Mouse (Mus musculus) forebrain, embryonic 12.5 days (tissue): ENCODE measurements around the gene Pvalb. TPM values are rescaled to one million over a fixed set of nuclear protein-coding genes. Genes with fewer than 3 reads are reported as not detected.

Experiments used
- ATAC-seq: fragments of 200-750 bp; cut with Nextera tagmentation; 2 replicates; pipeline ENCODE4 v1.8.0; 2017; ENCODE audit warnings: moderate TSS enrichment; ENCODE audit not compliant: low FRiP score
- H3K27ac ChIP-seq: fragments of 300-500 bp; sonication (generic); 2 replicates; pipeline ENCODE4 v1.5.1; 2016; ENCODE audit warnings: mild to moderate bottlenecking
- H3K27me3 ChIP-seq: fragments of 300-500 bp; sonication (generic); 2 replicates; pipeline ENCODE4 v1.6.1; 2016; ENCODE audit warnings: mild to moderate bottlenecking
- H3K36me3 ChIP-seq: fragments of 300-500 bp; sonication (generic); replicated peaks from 2 replicates; pipeline ENCODE4 v1.6.1; 2016; ENCODE audit warnings: mild to moderate bottlenecking
- H3K4me1 ChIP-seq: fragments of 300-500 bp; sonication (generic); 2 replicates; pipeline ENCODE4 v1.6.1; 2016
- H3K4me2 ChIP-seq: fragments of 300-500 bp; sonication (generic); 2 replicates; pipeline ENCODE4 v1.6.1; 2016; ENCODE audit warnings: mild to moderate bottlenecking, moderate library complexity
- H3K4me3 ChIP-seq: fragments of 300-500 bp; sonication (generic); replicated peaks from 2 replicates; pipeline ENCODE4 v1.5.1; 2016; ENCODE audit warnings: mild to moderate bottlenecking
- H3K9ac ChIP-seq: fragments of 300-500 bp; sonication (generic); 2 replicates; pipeline ENCODE4 v1.6.1; 2016; ENCODE audit warnings: mild to moderate bottlenecking
- H3K9me3 ChIP-seq: fragments of 300-500 bp; sonication (generic); 2 replicates; pipeline ENCODE4 v1.6.1; 2016
- WGBS: fragments of 180-500 bp; shearing (Covaris S2); methylation state at CpG from one replicate; pipeline ENCODE4 v1.1.7; 2016; 5-methylcytosine and 5-hydroxymethylcytosine counted together
- polyA plus RNA-seq: library from polyadenylated mRNA; unstranded; fragments of >200 nt; fragmentation: Nextera tagmentation; extraction: Ambion mirVana; gene quantifications from 2 replicates; pipeline ENCODE4 v1.2.1, GENCODE M21; 2016

The Pvalb gene
- not detected in 2 replicates for polyA plus RNA-seq

- ATAC-seq, result no peak
- Histone ChIP-seq H3K4me1 (peaks cover 10% of the 10 kb centered on the region), H3K27ac (no peak within 1 kb of the TSS), H3K4me3 (no peak within 1 kb of the TSS), H3K27me3 (peaks cover 56% of the 10 kb centered on the region), H3K4me2 (no peak within 1 kb of the TSS), H3K9me3 (no peaks in the 10 kb centered on the region), H3K36me3 (no peaks in the 10 kb centered on the region), H3K9ac (no peak within 1 kb of the TSS)
- WGBS, result 96% methylated on average over 7 of the region's 7 CpGs
These were observed at the start of gene Pvalb for GRCm38 (mm10) chr15:78206312-78206711. Gene Pvalb (minus strand): TSS chr15:78206400.

DNA sequence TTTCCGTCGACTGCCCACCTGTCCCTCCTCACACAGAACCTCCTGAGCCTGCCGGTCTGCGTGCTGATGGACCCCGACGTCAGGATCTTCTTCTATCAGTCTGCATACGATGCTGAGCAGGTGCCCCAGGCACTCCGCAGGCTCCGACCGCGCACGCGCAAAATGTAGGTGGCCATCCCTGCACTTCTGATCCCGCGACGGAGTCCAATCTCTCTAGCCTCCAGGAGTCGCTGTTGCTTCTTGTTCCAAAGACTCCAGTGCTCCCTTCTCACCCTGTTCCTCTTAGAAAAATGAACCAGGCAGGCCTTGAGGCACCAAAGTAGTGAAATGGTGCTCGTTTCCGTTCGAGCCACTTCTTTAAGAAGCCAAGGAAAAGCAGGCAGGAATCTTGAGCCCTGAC, 48.6 kb upstream of the Pvalb start:
- no peak overlapping the region for H3K9ac ChIP-seq
- no peaks in the 10 kb centered on the region for H3K9me3 ChIP-seq
- 0 out of 2 replicates have a peak overlapping the region, but pooled peaks have one; percentile 2 for H3K4me2 ChIP-seq
- peaks cover 20% of the 10 kb centered on the region; the same call in 1 of the 2 replicates for H3K27me3 ChIP-seq
- H3K36me3 ChIP-seq, result no peaks in the 10 kb centered on the region
- no peak overlapping the region for H3K4me3 ChIP-seq
- no peak overlapping the region for H3K27ac ChIP-seq
- no peaks in the 10 kb centered on the region for H3K4me1 ChIP-seq
- ATAC-seq, result no peak
- 24% methylated on average over 20 of the region's 20 CpGs for WGBS

- H3K27ac ChIP-seq, result no peak overlapping the region
- no peaks in the 10 kb centered on the region for H3K9me3 ChIP-seq
- 85% methylated on average over 3 of the region's 3 CpGs for WGBS
- no peaks in the 10 kb centered on the region for H3K36me3 ChIP-seq
- no peaks in the 10 kb centered on the region for H3K27me3 ChIP-seq
- H3K4me1 ChIP-seq, result no peaks in the 10 kb centered on the region
- H3K4me3 ChIP-seq, result no peak overlapping the region
- ATAC-seq, result no peak
- no peak overlapping the region for H3K4me2 ChIP-seq
- no peak overlapping the region for H3K9ac ChIP-seq
These were observed 42.2 kb upstream of the Pvalb start for GRCm38 (mm10) chr15:78248410-78248809.

GRCm38 (mm10) chr15:78247659-78248058, 41.5 kb upstream of the Pvalb start:
- Histone ChIP-seq H3K27ac (no peak overlapping the region), H3K4me2 (no peak overlapping the region), H3K4me1 (no peaks in the 10 kb centered on the region), H3K9me3 (no peaks in the 10 kb centered on the region), H3K36me3 (no peaks in the 10 kb centered on the region), H3K4me3 (no peak overlapping the region), H3K9ac (no peak overlapping the region), H3K27me3 (no peaks in the 10 kb centered on the region)
- WGBS, result 58% methylated on average over 2 of the region's 2 CpGs
- ATAC-seq, result no peak

DNA sequence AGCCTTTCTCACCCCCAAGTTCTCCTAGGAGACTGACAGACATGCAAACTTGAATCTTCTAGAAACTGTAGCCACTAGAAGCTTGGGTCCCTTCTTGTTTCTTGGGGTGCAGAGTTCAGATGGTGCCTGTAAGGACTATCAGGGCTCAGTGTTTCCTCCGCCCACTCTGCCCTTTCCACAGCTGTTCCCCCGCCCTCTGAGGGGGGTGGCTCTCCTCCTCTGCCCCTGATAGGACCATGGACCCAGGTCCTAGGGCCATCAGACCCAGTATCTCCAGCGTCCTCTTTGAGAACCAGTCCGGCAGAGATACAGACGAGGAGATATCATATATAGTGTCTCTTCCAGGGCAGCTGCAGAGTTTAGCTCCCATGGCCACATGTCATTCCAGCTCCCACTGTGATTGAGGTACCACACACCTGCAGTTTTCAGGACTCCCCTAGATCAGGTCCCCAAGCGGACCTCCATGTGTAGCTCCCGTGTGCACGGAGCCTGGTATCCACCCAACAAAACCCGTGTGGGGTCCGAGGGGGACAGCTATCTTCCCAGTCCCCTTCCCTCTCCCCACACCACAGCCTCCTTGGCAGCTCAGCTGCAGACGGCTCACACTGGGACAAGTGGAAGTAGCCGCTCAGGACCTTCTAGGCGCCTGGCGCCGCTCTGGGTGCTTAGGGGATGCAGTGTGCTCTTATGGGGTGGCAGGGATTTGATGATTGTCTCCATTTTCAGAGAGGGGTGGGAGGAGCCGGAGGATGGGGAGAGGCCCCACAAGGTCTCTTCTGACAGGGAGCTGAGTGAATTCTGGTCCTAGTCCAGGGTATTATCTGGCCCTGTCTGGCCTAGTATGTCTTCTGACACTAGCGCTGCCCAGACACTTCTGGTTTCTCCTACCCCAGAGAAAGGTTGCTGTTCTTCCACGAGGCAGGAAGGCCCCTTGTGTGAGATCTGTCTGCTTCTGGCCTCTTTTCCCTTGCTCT, 40.2 kb upstream of the Pvalb start:
- Histone ChIP-seq H3K27ac (no peak overlapping the region), H3K27me3 (no peaks in the 10 kb centered on the region), H3K9ac (no peak overlapping the region), H3K9me3 (no peaks in the 10 kb centered on the region), H3K36me3 (no peaks in the 10 kb centered on the region), H3K4me2 (no peak overlapping the region), H3K4me1 (no peaks in the 10 kb centered on the region), H3K4me3 (no peak overlapping the region)
- 87% methylated on average over 18 of the region's 18 CpGs for WGBS
- no peak for ATAC-seq

- Histone ChIP-seq H3K9me3 (no peaks in the 10 kb centered on the region), H3K36me3 (no peaks in the 10 kb centered on the region), H3K4me3 (no peak within 1 kb of the TSS), H3K27me3 (no peaks in the 10 kb centered on the region), H3K4me1 (no peaks in the 10 kb centered on the region), H3K9ac (no peak within 1 kb of the TSS; the same call in 1 of the 2 replicates), H3K27ac (no peak within 1 kb of the TSS), H3K4me2 (no peak within 1 kb of the TSS)
- no peak for ATAC-seq
- WGBS, result 81% methylated on average over 7 of the region's 7 CpGs
These were observed 38.7 kb upstream of the Pvalb start, which contains the start of gene Ncf4 for GRCm38 (mm10) chr15:78244695-78245492. Gene Ncf4 (plus strand): TSS chr15:78244801.

DNA sequence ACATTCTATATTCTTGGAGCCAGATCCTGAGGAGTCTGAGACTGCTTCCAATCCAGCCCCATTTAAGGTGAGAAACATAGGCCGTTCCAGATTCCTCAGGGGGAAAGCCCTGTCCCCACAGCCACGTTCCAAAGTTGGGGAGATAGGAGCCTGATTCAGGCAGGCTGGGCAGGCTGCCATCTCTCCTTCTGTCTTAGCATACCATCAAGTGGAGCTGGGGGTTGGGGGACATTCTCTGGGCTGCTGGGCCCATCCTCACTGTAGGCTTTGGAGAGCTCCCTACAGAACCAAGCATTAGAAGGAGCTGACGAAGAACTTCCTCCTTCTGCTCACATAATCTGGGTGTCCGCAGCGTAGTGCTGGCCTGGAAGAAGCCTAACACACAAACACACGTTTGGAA, 37.6 kb upstream of the Pvalb start:
- no peaks in the 10 kb centered on the region for H3K4me1 ChIP-seq
- H3K27me3 ChIP-seq, result no peaks in the 10 kb centered on the region; the same call in 1 of the 2 replicates
- H3K4me3 ChIP-seq, result no peak overlapping the region
- 78% methylated on average over 6 of the region's 6 CpGs for WGBS
- H3K9ac ChIP-seq, result no peak overlapping the region
- H3K9me3 ChIP-seq, result no peaks in the 10 kb centered on the region
- H3K36me3 ChIP-seq, result no peaks in the 10 kb centered on the region
- no peak overlapping the region for H3K4me2 ChIP-seq
- no peak for ATAC-seq
- H3K27ac ChIP-seq, result no peak overlapping the region

DNA sequence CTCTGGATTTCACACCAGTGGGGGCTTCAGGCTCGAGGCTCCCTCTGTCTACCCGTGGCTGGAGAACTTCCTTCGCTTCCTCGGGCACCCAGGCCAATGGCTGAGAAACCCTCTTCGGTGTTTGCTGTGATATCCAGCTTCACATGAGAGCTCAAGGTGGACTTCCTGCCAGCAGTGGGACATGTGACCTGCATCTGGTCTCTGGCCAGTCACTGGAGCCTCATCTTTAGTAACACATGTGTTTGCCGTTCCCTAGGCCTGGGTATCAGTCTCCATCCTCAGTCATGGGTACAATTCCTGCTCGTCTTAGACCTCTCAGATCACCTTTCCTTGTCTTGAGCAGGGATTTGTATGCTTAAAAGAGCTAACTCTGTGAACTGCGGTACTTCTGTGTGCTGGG, 36.9 kb upstream of the Pvalb start:
- Histone ChIP-seq H3K27me3 (no peaks in the 10 kb centered on the region; the same call in 1 of the 2 replicates), H3K27ac (no peak overlapping the region), H3K36me3 (no peaks in the 10 kb centered on the region), H3K4me2 (no peak overlapping the region), H3K9me3 (no peaks in the 10 kb centered on the region), H3K4me1 (no peaks in the 10 kb centered on the region), H3K4me3 (no peak overlapping the region), H3K9ac (no peak overlapping the region)
- WGBS, result 75% methylated on average over 8 of the region's 8 CpGs
- ATAC-seq, result no peak

- Histone ChIP-seq H3K36me3 (no peaks in the 10 kb centered on the region), H3K27me3 (no peaks in the 10 kb centered on the region; the same call in 1 of the 2 replicates), H3K9ac (no peak overlapping the region), H3K9me3 (no peaks in the 10 kb centered on the region), H3K4me1 (no peaks in the 10 kb centered on the region), H3K4me3 (no peak overlapping the region), H3K27ac (no peak overlapping the region), H3K4me2 (no peak overlapping the region)
- ATAC-seq, result no peak
- 53% methylated on average over 11 of the region's 11 CpGs for WGBS
These were observed 35.1 kb upstream of the Pvalb start for GRCm38 (mm10) chr15:78241335-78241734.

DNA sequence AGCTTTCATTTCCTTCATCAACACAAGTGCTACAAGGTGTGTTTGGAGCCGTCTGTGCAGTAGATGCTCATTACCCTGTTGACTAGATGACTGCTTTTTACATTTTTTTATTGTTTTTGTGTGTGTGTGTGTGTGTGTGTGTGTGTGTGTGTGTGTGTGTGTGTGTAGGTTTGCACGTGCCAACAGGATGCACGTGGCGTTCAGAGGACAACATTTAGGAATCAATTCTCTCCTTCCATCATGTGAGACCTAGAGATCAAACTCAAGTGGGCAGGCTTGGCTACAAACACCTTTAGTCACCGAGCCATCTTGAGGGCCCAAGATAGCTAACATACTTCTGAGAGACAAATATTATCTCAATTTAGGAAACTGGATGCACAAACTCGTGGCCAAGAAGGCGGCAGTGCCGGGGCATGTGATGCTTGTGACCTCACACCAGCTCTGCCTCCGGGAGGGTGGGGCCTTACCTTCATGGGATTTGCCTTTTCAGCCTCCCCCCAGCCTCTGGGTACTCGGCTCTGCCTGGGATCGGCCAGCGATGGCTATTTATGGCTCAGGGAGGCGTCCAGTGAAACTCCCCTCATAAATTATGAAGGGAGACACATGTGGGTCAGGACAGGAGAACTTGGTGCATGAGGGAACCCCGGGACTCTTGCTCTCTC, 33.9 kb upstream of the Pvalb start:
- Histone ChIP-seq H3K9ac (no peak overlapping the region), H3K4me3 (no peak overlapping the region), H3K4me2 (no peak overlapping the region), H3K4me1 (no peaks in the 10 kb centered on the region), H3K27me3 (no peaks in the 10 kb centered on the region; the same call in 1 of the 2 replicates), H3K27ac (no peak overlapping the region), H3K9me3 (no peaks in the 10 kb centered on the region), H3K36me3 (no peaks in the 10 kb centered on the region)
- 82% methylated on average over 14 of the region's 14 CpGs for WGBS
- ATAC-seq, result no peak

GRCm38 (mm10) chr15:78239453-78239852, 33.3 kb upstream of the Pvalb start:
- 25% methylated on average over 10 of the region's 10 CpGs for WGBS

More at GRCm38 (mm10) chr15:78239453-78239852, 33.3 kb upstream of the Pvalb start:
- peaks cover 5% of the 10 kb centered on the region; the same call in 1 of the 2 replicates for H3K27me3 ChIP-seq
- H3K4me3 ChIP-seq, result no peak overlapping the region
- no peak for ATAC-seq
- H3K36me3 ChIP-seq, result no peaks in the 10 kb centered on the region
- H3K9ac ChIP-seq, result no peak overlapping the region
- no peak overlapping the region for H3K27ac ChIP-seq
- no peak overlapping the region for H3K4me2 ChIP-seq
- H3K9me3 ChIP-seq, result no peaks in the 10 kb centered on the region
- no peaks in the 10 kb centered on the region for H3K4me1 ChIP-seq
